Mouse (Mus musculus): Measurements from ENCODE around the gene Gimd1. TPM values are rescaled to one million over a fixed set of nuclear protein-coding genes. Genes with fewer than 3 reads are reported as not detected.

Gene Gimd1
- polyA plus RNA-seq, 1 experiment from 2014 or later, result 13.2 TPM

GRCm38 (mm10) chr3:132649368-132649767, 19.7 kb downstream of the Gimd1 start:
- H3K27me3 ChIP-seq (replicated peaks), result no peaks in the 10 kb centered on the region
- 0 out of 2 replicates have a peak, but pooled peaks cover 3% of the 10 kb centered on the region for H3K9me3 ChIP-seq (replicated peaks)
- H3K9ac ChIP-seq, result no peak overlapping the region
- WGBS (ENCODE audit: insufficient replicate concordance), result 66% methylated on average over 7 of the region's 7 CpGs
- H3K4me3 ChIP-seq, result no peak overlapping the region
- H3K36me3 ChIP-seq, result no peaks in the 10 kb centered on the region
- no peaks in the 10 kb centered on the region for H3K4me1 ChIP-seq
- no peak overlapping the region for H3K4me2 ChIP-seq
- ATAC-seq, result no peak
- no peak overlapping the region for H3K27ac ChIP-seq

DNA sequence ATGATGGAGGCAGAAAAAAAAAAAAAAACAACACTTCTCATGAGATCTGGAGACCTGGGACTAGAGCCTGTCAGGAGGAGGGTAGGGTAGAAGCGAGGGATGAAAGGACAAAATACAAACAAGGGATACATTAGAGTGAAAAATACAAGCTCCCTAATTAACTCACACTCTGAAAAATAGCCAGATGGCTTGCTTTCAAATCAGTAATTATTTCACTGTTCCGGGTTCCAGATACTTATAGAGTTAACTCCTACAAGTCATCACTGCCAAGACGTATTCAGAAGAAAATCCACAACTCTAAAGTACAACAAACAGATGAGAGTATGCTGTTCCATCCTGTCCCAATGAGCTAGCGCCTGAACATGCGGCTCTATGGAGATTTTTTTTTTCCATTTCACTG, 20.6 kb downstream of the Gimd1 start:
- H3K36me3 ChIP-seq, result no peaks in the 10 kb centered on the region
- no peak for ATAC-seq
- 73% methylated on average over 5 of the region's 5 CpGs for WGBS (ENCODE audit: insufficient replicate concordance)

DNA sequence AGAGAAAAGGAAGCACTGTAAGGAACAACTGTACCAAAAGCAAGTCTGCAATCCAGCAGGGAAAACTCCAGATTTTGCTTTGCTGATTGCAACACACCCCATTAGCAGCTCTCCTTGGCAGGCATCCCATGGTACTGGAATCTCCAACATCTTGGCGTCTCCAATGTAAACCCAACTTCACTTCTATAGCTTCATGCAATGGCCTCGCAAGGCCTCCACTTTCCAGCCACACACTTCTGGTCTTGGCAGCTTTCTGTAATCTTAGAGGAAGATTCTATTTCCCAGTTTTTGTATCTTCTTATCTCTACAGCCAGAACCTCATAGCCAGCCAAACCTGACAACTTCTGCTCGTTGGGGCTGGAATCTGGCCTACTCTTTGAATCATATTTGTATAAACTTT, 22.2 kb downstream of the Gimd1 start:
- ATAC-seq, result no peak
- WGBS (ENCODE audit: insufficient replicate concordance), result 60% methylated on average over 3 of the region's 3 CpGs
- no peaks in the 10 kb centered on the region for H3K36me3 ChIP-seq

More for the DNA sequence above, 20.6 kb downstream of the Gimd1 start:
- no peak overlapping the region for H3K4me2 ChIP-seq
- no peak overlapping the region for H3K27ac ChIP-seq
- no peak overlapping the region for H3K4me3 ChIP-seq
- H3K9me3 ChIP-seq (replicated peaks), result 0 out of 2 replicates have a peak, but pooled peaks cover 3% of the 10 kb centered on the region
- H3K9ac ChIP-seq, result no peak overlapping the region
- no peaks in the 10 kb centered on the region for H3K4me1 ChIP-seq
- H3K27me3 ChIP-seq (replicated peaks), result no peaks in the 10 kb centered on the region

GRCm38 (mm10) chr3:132653959-132654358, 24.3 kb downstream of the Gimd1 start:
- 77% methylated on average over 7 of the region's 7 CpGs for WGBS (ENCODE audit: insufficient replicate concordance)

More for the DNA sequence above, 22.2 kb downstream of the Gimd1 start:
- Histone ChIP-seq H3K9ac (no peak overlapping the region), H3K9me3 (replicated peaks) (0 out of 2 replicates have a peak, but pooled peaks cover 3% of the 10 kb centered on the region), H3K4me2 (no peak overlapping the region), H3K4me3 (no peak overlapping the region), H3K4me1 (no peaks in the 10 kb centered on the region), H3K27ac (no peak overlapping the region), H3K27me3 (replicated peaks) (no peaks in the 10 kb centered on the region)

GRCm38 (mm10) chr3:132655955-132656354, 26.3 kb downstream of the Gimd1 start:
- Histone ChIP-seq H3K4me3 (no peak overlapping the region), H3K9ac (no peak overlapping the region), H3K9me3 (replicated peaks) (0 out of 2 replicates have a peak, but pooled peaks cover 3% of the 10 kb centered on the region), H3K27me3 (replicated peaks) (no peaks in the 10 kb centered on the region), H3K4me1 (no peaks in the 10 kb centered on the region), H3K36me3 (peaks cover 26% of the 10 kb centered on the region), H3K4me2 (no peak overlapping the region), H3K27ac (no peak overlapping the region)
- 68% methylated on average over 2 of the region's 2 CpGs for WGBS (ENCODE audit: insufficient replicate concordance)
- ATAC-seq, result no peak

More at GRCm38 (mm10) chr3:132653959-132654358, 24.3 kb downstream of the Gimd1 start:
- ATAC-seq, result no peak
- H3K4me1 ChIP-seq, result no peaks in the 10 kb centered on the region
- H3K9ac ChIP-seq, result no peak overlapping the region
- H3K4me2 ChIP-seq, result no peak overlapping the region
- no peaks in the 10 kb centered on the region for H3K27me3 ChIP-seq (replicated peaks)
- 0 out of 2 replicates have a peak, but pooled peaks cover 3% of the 10 kb centered on the region for H3K9me3 ChIP-seq (replicated peaks)
- H3K4me3 ChIP-seq, result no peak overlapping the region
- no peak overlapping the region for H3K27ac ChIP-seq
- peaks cover 6% of the 10 kb centered on the region for H3K36me3 ChIP-seq

DNA sequence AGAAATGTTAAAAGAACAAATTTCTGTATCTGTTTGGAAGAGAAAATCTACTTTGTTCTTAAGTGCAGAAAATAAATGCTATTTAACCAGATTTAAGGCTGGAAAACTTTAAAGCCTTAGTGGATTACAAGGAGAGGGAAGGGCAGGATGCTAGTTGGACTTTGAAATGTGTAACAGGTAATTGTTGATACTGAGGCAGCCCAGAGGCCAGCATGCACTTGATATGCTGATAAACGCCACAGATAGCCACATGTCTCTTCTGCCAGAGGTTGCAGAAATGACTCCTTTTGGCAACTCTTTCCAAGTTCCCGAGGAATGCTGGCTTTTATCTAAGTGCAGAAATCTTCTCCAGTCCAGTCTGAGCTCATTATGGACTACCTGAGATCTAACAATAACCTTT, 47.9 kb downstream of the Gimd1 start:
- no peak for ATAC-seq
- H3K4me1 ChIP-seq, result peaks cover 9% of the 10 kb centered on the region

GRCm38 (mm10) chr3:132683447-132684230, 54.0 kb downstream of the Gimd1 start, which contains the start of gene Tbck:
Gene Tbck (plus strand): TSS chr3:132684144.
- Histone ChIP-seq H3K27me3 (replicated peaks) (no peaks in the 10 kb centered on the region), H3K9me3 (replicated peaks) (no peaks in the 10 kb centered on the region), H3K4me2 (peak within 1 kb of the TSS; percentile 71), H3K4me3 (peak within 1 kb of the TSS; percentile 86), H3K36me3 (peaks cover 7% of the 10 kb centered on the region), H3K9ac (peak within 1 kb of the TSS; percentile 83), H3K27ac (peak within 1 kb of the TSS; percentile 86), H3K4me1 (peaks cover 22% of the 10 kb centered on the region)
- peak; percentile 96 for ATAC-seq
- WGBS (ENCODE audit: insufficient replicate concordance), result under 1% methylated on average over 42 of the region's 42 CpGs

More for the DNA sequence above, 47.9 kb downstream of the Gimd1 start:
- H3K36me3 ChIP-seq, result peaks cover 40% of the 10 kb centered on the region
- H3K4me2 ChIP-seq, result no peak overlapping the region
- no peak overlapping the region for H3K9ac ChIP-seq
- H3K27ac ChIP-seq, result no peak overlapping the region
- H3K9me3 ChIP-seq (replicated peaks), result no peaks in the 10 kb centered on the region
- WGBS (ENCODE audit: insufficient replicate concordance), result 67% methylated on average over 2 of the region's 2 CpGs
- H3K4me3 ChIP-seq, result no peak overlapping the region
- H3K27me3 ChIP-seq (replicated peaks), result no peaks in the 10 kb centered on the region

DNA sequence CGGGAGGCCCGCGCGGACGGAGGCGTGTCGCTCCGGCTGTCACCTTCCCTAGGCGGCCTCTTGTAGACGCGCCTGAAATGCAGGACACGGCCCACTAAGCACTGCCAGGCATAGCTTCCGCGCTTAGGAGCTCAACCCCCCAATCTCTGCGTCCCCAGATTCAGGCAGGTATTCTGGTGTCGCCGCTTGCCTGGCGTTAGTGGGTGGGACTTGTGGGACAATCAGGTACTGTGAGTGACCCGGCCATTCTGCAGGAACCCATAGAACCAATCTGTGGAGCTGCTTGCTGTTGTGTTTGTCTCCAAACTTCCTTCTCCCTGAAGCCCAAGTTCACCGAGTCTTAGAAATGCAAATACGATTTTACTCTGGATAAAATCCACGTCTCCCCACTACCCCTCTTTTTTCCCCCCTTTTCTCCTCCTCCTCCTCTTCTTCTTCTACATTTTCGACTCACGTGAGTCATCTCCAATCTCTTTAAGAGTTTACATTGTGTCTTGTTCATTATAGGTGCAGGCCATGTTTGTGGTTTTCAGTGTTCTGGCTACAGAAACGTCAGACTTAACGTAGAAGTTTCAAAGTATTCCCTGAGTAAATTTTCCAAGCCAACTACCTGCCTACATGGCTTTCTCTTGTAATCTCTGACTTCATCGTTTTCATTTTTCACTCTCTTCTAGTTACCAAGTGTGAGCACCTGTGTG, 54.8 kb downstream of the Gimd1 start, which contains the start of gene Aimp1:
Aimp1 (minus strand) TSS at position 140 of the 698 bp plus-strand sequence.
- H3K36me3 ChIP-seq, result peaks cover 4% of the 10 kb centered on the region
- H3K27me3 ChIP-seq (replicated peaks), result no peaks in the 10 kb centered on the region
- H3K9ac ChIP-seq, result peak within 1 kb of the TSS; percentile 83
- peaks cover 22% of the 10 kb centered on the region for H3K4me1 ChIP-seq
- H3K4me3 ChIP-seq, result peak within 1 kb of the TSS; percentile 86
- WGBS (ENCODE audit: insufficient replicate concordance), result 2% methylated on average over 27 of the region's 27 CpGs
- no peaks in the 10 kb centered on the region for H3K9me3 ChIP-seq (replicated peaks)
- H3K27ac ChIP-seq, result peak within 1 kb of the TSS; percentile 86
- peak within 1 kb of the TSS; percentile 71 for H3K4me2 ChIP-seq
- no peak for ATAC-seq

Other genes with a start within 250 kb of the Gimd1 start
- 8.0 and 8.7 TPM in 2 replicates for gene Tbck, start 54.3 kb downstream of the Gimd1 start, polyA plus RNA-seq (2016; fragmentation: Nextera tagmentation; extraction: Ambion mirVana)
- 53.2 and 55.1 TPM in 2 replicates for gene Aimp1, start 54.5 kb downstream of the Gimd1 start, polyA plus RNA-seq (2016; fragmentation: Nextera tagmentation; extraction: Ambion mirVana)

All from liver, embryonic 12.5 days (tissue).